Mouse (Mus musculus): ENCODE data around the gene Trim66. TPM values are rescaled to one million over a fixed set of nuclear protein-coding genes. Genes with fewer than 3 reads are reported as not detected.

The Trim66 gene
- polyA plus RNA-seq (2017; shearing (Covaris generic)), result under 1 TPM in 1 of 2 experiments, not detected in 1; 0.44 TPM

DNA sequence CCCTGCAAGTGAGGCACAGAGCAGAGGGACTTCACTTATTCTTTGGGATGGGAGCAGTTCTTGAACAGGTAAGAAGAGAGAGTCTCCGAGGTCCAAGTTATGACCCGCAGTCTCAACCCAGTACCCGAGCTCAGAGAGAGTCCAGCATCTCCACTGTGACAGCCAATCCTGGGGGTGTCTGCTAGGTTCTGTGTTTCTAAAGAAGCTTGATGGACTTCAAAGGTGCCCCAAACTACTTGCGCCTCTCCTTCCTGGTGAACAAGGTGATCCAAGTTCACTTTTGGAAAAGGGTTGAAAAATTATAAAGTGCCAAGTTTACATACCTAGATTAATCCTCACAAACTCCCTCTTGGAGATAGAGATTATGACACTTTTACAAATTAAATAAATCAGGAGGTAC is at the start of gene Trim66:
TSS of gene Trim66 (minus strand) at position 101 of the 400 bp plus-strand sequence.

DNA sequence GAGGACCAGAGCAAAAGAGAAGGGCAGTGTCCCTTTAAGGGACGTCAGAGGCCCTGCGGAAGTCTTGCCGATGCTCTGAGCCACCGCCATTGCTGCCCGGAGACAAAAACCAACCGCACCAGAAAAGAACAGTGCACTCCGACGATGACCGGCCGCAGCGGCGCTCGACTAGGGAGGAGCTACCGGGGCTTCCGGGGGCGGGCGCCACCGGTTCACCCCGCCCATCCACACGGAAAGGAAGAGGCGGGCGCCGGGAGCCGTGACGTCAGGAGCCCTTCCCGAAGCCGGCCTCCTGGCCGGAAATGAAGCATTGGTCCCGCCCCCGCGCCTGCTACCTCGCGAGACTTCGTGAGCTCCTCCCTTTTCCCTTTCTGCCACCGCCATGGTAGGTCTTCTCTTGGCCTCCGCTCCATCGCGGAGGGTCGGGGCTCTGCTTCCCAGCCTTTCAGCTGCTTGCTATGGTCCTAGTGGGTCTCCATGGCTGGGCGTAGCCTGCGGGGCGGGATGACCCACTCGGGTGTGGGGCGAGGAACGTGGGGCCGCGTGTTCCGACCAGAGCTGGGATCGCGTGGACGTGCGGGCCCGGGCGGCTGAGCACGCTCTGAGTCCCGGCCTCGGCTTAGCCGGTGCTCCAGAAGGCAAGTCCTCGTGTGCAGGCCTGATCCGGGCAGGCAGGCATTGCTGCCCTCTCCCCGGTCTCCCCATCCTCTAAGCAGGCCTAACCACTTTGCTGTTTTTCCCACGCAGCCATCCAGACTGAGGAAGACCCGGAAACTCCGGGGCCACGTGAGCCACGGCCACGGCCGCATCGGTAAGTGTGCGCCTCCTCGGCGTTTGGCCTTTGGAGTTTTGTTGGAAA is 11.1 kb upstream of the Trim66 start, which contains the start of gene Rpl27a:
TSS of gene Rpl27a (plus strand) at position 310 of the 859 bp plus-strand sequence.

DNA sequence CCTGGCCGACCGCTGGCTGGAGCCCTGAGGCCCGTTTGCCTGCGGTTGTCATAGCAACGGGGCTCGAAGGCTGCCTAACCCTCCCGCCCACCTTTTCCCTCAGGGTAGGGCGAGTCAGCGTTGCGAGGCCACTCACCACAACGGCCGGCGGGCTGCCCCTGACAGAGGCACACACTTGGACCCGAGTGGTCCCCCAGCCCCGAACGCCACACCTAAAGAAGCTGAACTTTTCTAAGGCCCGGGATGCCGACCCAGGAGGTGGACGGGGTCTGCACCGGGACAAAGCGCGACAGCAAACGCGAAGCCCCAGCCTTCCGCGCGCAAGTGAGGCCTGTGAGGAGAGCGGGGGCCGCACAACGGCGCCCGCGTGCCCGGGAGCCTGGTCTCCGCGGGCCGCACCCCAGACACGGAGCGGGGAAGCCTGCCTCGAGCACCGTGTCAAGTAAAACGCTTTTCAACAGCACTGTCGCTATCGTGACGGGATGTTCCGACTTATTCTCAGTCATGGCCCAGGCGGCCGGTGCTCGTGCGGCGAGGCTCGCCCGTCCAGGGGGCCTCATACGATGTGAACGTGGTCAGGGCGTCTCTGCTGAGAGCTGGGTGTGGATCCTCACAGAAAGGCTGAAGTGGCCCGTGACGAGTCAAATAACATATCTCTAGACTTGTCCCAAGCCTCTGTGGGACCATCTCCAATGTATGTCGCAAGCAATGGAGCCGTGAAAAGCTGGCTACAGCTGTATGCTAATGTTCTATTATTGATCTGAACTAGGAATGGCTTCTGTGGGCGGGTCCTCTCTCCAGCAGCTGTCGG is 68.9 kb downstream of the Trim66 start, which contains the start of gene Stk33:
TSS of gene Stk33 (minus strand) at position 301 of the 811 bp plus-strand sequence.

Other genes starting within 250 kb of the Trim66 start
- 1 to 10 TPM in 1 of 2 experiments, under 1 TPM in 1; 0.17 to 1.3 TPM for gene Stk33, start 69.1 kb downstream of the Trim66 start, polyA plus RNA-seq (2017; shearing (Covaris generic))
- gene Rpl27a, start 11.0 kb upstream of the Trim66 start, polyA plus RNA-seq (2017; shearing (Covaris generic)), result 100 to 1,000 TPM in 1 of 2 experiments, 10 to 100 TPM in 1; 91.0 to 102 TPM
- 1 to 10 TPM in 1 of 2 experiments, under 1 TPM in 1; 0.96 to 7.3 TPM for gene St5, start 195.5 kb upstream of the Trim66 start, polyA plus RNA-seq (2017; shearing (Covaris generic))
- 10 to 100 TPM; 35.0 to 36.8 TPM for gene Akip1, start 195.6 kb upstream of the Trim66 start, polyA plus RNA-seq (2017; shearing (Covaris generic))
- under 1 TPM in 1 of 2 experiments, not detected in 1; 0.81 TPM for gene BC051019, start 215.7 kb upstream of the Trim66 start, polyA plus RNA-seq (2017; shearing (Covaris generic))
- gene Ascl3, start 223.6 kb upstream of the Trim66 start, polyA plus RNA-seq (2017; shearing (Covaris generic)), result under 1 TPM in 1 of 2 experiments, not detected in 1; 0.39 TPM
- 100 to 1,000 TPM; 107 to 179 TPM for gene Tmem9b, start 244.7 kb upstream of the Trim66 start, polyA plus RNA-seq (2017; shearing (Covaris generic))

Data from inflammation-experienced regulatory T-cells (primary cell).